Mouse (Mus musculus) embryonic facial prominence, embryonic 11.5 days (tissue): Measurements from ENCODE around the gene Calhm4. TPM values are rescaled to one million over a fixed set of nuclear protein-coding genes. Genes with fewer than 3 reads are reported as not detected.

Experiments
- ATAC-seq: fragments of 200-750 bp; cut with Nextera tagmentation; replicated peaks from 2 replicates; pipeline ENCODE4 v1.8.0; 2017; ENCODE audit warnings: low read depth; ENCODE audit not compliant: insufficient number of reproducible peaks, low FRiP score, low TSS enrichment
- DNase-seq: peaks from one replicate; pipeline ENCODE4 v3.0.0-alpha.2; 2015; ENCODE audit warnings: low spot score
- H3K27ac ChIP-seq: fragments of 300-500 bp; sonication (generic); replicated peaks from 2 replicates; pipeline ENCODE4 v1.5.1; 2014; ENCODE audit warnings: mild to moderate bottlenecking, low read depth, low read length, control low read depth
- H3K27me3 ChIP-seq: fragments of 300-500 bp; sonication (generic); 2 replicates; pipeline ENCODE4 v1.6.1; 2014; ENCODE audit warnings: mild to moderate bottlenecking, low read length, moderate library complexity, mixed read lengths; ENCODE audit not compliant: control insufficient read depth, insufficient read depth
- H3K36me3 ChIP-seq: fragments of 300-500 bp; sonication (generic); replicated peaks from 2 replicates; pipeline ENCODE4 v1.6.1; 2014; ENCODE audit warnings: low read depth, mild to moderate bottlenecking, low read length, moderate library complexity, mixed read lengths; ENCODE audit not compliant: control insufficient read depth, insufficient read depth
- H3K4me1 ChIP-seq: fragments of 300-500 bp; sonication (generic); 2 replicates; pipeline ENCODE4 v1.6.1; 2014; ENCODE audit warnings: low read length, mixed read lengths; ENCODE audit not compliant: control insufficient read depth, insufficient read depth
- H3K4me2 ChIP-seq: fragments of 300-500 bp; sonication (generic); 2 replicates; pipeline ENCODE4 v1.6.1; 2014; ENCODE audit warnings: low read depth, mild to moderate bottlenecking, control low read depth, low read length, moderate library complexity
- H3K4me3 ChIP-seq: fragments of 300-500 bp; sonication (generic); 2 replicates; pipeline ENCODE4 v1.5.1; 2014; ENCODE audit warnings: low read depth, low read length, control low read depth
- H3K9ac ChIP-seq: fragments of 300-500 bp; sonication (generic); replicated peaks from 2 replicates; pipeline ENCODE4 v1.6.1; 2014; ENCODE audit warnings: mild to moderate bottlenecking, control low read depth, low read length
- H3K9me3 ChIP-seq: fragments of 300-500 bp; sonication (generic); replicated peaks from 2 replicates; pipeline ENCODE4 v1.6.1; 2016; ENCODE audit warnings: mild to moderate bottlenecking, low read length, inconsistent platforms, mixed read lengths; ENCODE audit not compliant: control insufficient read depth
- WGBS: fragments of 180-500 bp; shearing (Covaris S2); extraction: QIAGEN DNeasy Blood & Tissue Kit; methylation state at CpG from one replicate; pipeline ENCODE4 v1.1.7; 2014; 5-methylcytosine and 5-hydroxymethylcytosine counted together
- polyA plus RNA-seq: library from polyadenylated mRNA; unstranded; fragments of >200 nt; fragmentation: Nextera tagmentation; extraction: Ambion mirVana; gene quantifications from 2 replicates; pipeline ENCODE4 v1.2.1, GENCODE M21; 2014

The Calhm4 gene
- not detected in 2 replicates for polyA plus RNA-seq

- Histone ChIP-seq H3K27me3 (no peaks in the 10 kb centered on the region), H3K27ac (no peak within 1 kb of the TSS), H3K4me2 (no peak within 1 kb of the TSS), H3K36me3 (no peaks in the 10 kb centered on the region), H3K9ac (no peak within 1 kb of the TSS), H3K9me3 (no peaks in the 10 kb centered on the region), H3K4me3 (no peak within 1 kb of the TSS), H3K4me1 (no peaks in the 10 kb centered on the region)
- no peak for DNase-seq
- 87% methylated on average over 5 of the region's 5 CpGs for WGBS
- no peak for ATAC-seq
Observed at GRCm38 (mm10) chr10:34044210-34044609, at the start of gene Calhm4. Gene Calhm4 (minus strand): TSS chr10:34044310.

- DNase-seq: no peak
- no peaks in the 10 kb centered on the region for H3K9me3 ChIP-seq
- no peaks in the 10 kb centered on the region for H3K4me1 ChIP-seq
- H3K27me3 ChIP-seq: no peaks in the 10 kb centered on the region
- ATAC-seq: no peak
- H3K27ac ChIP-seq: no peak overlapping the region
- no peaks in the 10 kb centered on the region for H3K36me3 ChIP-seq
- H3K9ac ChIP-seq: no peak overlapping the region
- 78% methylated on average over 5 of the region's 5 CpGs for WGBS
- H3K4me3 ChIP-seq: no peak overlapping the region
- H3K4me2 ChIP-seq: no peak overlapping the region
Observed at GRCm38 (mm10) chr10:34091888-34092287, 47.8 kb upstream of the Calhm4 start.

- Histone ChIP-seq H3K36me3 (no peaks in the 10 kb centered on the region), H3K27me3 (no peaks in the 10 kb centered on the region), H3K9me3 (no peaks in the 10 kb centered on the region), H3K4me2 (no peak overlapping the region), H3K9ac (no peak overlapping the region), H3K4me3 (no peak overlapping the region), H3K27ac (no peak overlapping the region), H3K4me1 (no peaks in the 10 kb centered on the region)
- DNase-seq (no peak), ATAC-seq (no peak)
- WGBS: 95% methylated on average over 1 of the region's 1 CpGs
Observed at GRCm38 (mm10) chr10:34090481-34090880, 46.4 kb upstream of the Calhm4 start.

- Histone ChIP-seq H3K9me3 (no peaks in the 10 kb centered on the region), H3K36me3 (no peaks in the 10 kb centered on the region), H3K4me1 (no peaks in the 10 kb centered on the region), H3K4me2 (no peak overlapping the region), H3K4me3 (no peak overlapping the region), H3K27ac (no peak overlapping the region), H3K27me3 (no peaks in the 10 kb centered on the region), H3K9ac (no peak overlapping the region)
- ATAC-seq (no peak), DNase-seq (no peak)
- WGBS: 54% methylated on average over 3 of the region's 3 CpGs
Observed at GRCm38 (mm10) chr10:34089517-34089916, 45.4 kb upstream of the Calhm4 start.

DNA sequence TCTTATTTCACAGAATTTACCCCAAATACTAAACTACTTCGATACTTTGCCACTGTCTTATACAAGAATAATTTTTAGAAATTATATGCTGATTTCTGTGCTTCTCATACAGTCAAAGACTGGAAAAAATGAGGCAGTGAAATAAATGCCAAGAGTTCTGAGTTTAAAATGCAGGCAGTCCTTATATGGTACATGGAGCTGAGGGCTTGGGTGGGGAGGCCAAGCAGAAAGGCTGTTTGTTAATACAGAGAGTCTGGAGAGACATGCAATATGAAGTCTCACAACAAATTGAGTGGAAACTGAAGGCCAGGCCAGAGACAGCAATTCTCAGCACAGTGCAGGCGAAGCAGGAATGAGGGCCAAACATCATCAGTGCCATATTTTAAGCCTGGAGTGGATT lies 44.4 kb upstream of the Calhm4 start:
- no peak overlapping the region for H3K9ac ChIP-seq
- H3K4me1 ChIP-seq: no peaks in the 10 kb centered on the region
- no peak for DNase-seq
- no peak overlapping the region for H3K4me2 ChIP-seq
- ATAC-seq: no peak
- H3K36me3 ChIP-seq: no peaks in the 10 kb centered on the region
- no peaks in the 10 kb centered on the region for H3K9me3 ChIP-seq
- H3K27me3 ChIP-seq: no peaks in the 10 kb centered on the region
- whole genome bisulfite sequencing: 88% methylated on average over 2 of the region's 2 CpGs
- no peak overlapping the region for H3K27ac ChIP-seq
- no peak overlapping the region for H3K4me3 ChIP-seq

GRCm38 (mm10) chr10:34086514-34086913 lies 42.4 kb upstream of the Calhm4 start:
- WGBS: 90% methylated on average over 1 of the region's 1 CpGs

GRCm38 (mm10) chr10:34074522-34075200 lies 30.6 kb upstream of the Calhm4 start:
- Histone ChIP-seq H3K4me2 (no peak overlapping the region), H3K4me3 (no peak overlapping the region), H3K9ac (no peak overlapping the region), H3K36me3 (no peaks in the 10 kb centered on the region), H3K4me1 (no peaks in the 10 kb centered on the region), H3K27ac (no peak overlapping the region), H3K9me3 (no peaks in the 10 kb centered on the region), H3K27me3 (no peaks in the 10 kb centered on the region)
- WGBS: 81% methylated on average over 5 of the region's 5 CpGs
- no peak for DNase-seq
- no peak for ATAC-seq

More at GRCm38 (mm10) chr10:34086514-34086913, 42.4 kb upstream of the Calhm4 start:
- Histone ChIP-seq H3K4me2 (no peak overlapping the region), H3K27me3 (no peaks in the 10 kb centered on the region), H3K9ac (no peak overlapping the region), H3K4me1 (no peaks in the 10 kb centered on the region), H3K36me3 (no peaks in the 10 kb centered on the region), H3K9me3 (no peaks in the 10 kb centered on the region), H3K27ac (no peak overlapping the region), H3K4me3 (no peak overlapping the region)
- no peak for DNase-seq
- no peak for ATAC-seq

DNA sequence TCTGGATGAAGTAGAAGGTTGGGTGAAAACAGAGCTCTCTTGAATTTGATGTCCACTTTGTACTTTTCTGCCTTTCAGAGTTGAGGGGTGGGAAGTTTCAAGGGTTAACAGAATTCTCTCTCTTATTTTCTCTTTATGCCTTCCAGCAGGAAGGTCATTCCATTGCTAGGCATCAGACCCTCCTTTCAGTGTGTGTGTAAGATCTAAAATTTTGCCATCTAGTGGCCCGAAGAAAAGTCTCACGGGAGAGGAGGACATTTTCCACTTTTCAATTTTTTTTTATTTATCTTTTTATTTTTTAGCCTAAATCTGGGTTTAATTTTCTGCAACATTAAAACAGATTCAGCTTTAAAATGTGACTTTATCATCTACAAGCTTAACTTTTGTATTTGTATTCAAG lies 27.5 kb upstream of the Calhm4 start:
- 64% methylated on average over 2 of the region's 2 CpGs for WGBS
- Histone ChIP-seq H3K9ac (no peak overlapping the region), H3K4me2 (no peak overlapping the region), H3K36me3 (no peaks in the 10 kb centered on the region), H3K4me3 (no peak overlapping the region), H3K27me3 (no peaks in the 10 kb centered on the region), H3K4me1 (no peaks in the 10 kb centered on the region), H3K27ac (no peak overlapping the region), H3K9me3 (no peaks in the 10 kb centered on the region)
- DNase-seq (peak; percentile 7), ATAC-seq (no peak)
